Mouse (Mus musculus): Measurements from ENCODE around the gene Sash1.
A peak's percentile ranks its signal among the peaks of the same experiment; 100 is the strongest.

Gene Sash1

GRCm38 (mm10) chr10:8851625-8852024, 34.2 kb downstream of the Sash1 start:
- no peak for DNase-seq (ENCODE audit: low spot score)

- no peak for DNase-seq (ENCODE audit: low spot score)
Measured at GRCm38 (mm10) chr10:8847974-8848373, 37.9 kb downstream of the Sash1 start.

- DNase-seq (ENCODE audit: low spot score) = no peak
Measured at GRCm38 (mm10) chr10:8846258-8846657, 39.6 kb downstream of the Sash1 start.

GRCm38 (mm10) chr10:8845230-8845770, 40.6 kb downstream of the Sash1 start:
- no peak for DNase-seq (ENCODE audit: low spot score)

GRCm38 (mm10) chr10:8839956-8840355, 45.9 kb downstream of the Sash1 start:
- DNase-seq (ENCODE audit: low spot score) = no peak

- DNase-seq (ENCODE audit: low spot score) = no peak
Measured at GRCm38 (mm10) chr10:8833816-8834464, 51.9 kb downstream of the Sash1 start.

- DNase-seq (ENCODE audit: low spot score) = no peak
Measured at GRCm38 (mm10) chr10:8826303-8826702, 59.6 kb downstream of the Sash1 start.

- no peak for DNase-seq (ENCODE audit: low spot score)
Measured at GRCm38 (mm10) chr10:8825874-8826273, 60.0 kb downstream of the Sash1 start.

GRCm38 (mm10) chr10:8818066-8818465, 67.8 kb downstream of the Sash1 start:
- no peak for DNase-seq (ENCODE audit: low spot score)

GRCm38 (mm10) chr10:8813984-8814578, 71.8 kb downstream of the Sash1 start:
- no peak for DNase-seq (ENCODE audit: low spot score)

GRCm38 (mm10) chr10:8813259-8813658, 72.6 kb downstream of the Sash1 start:
- DNase-seq (ENCODE audit: low spot score) = no peak

GRCm38 (mm10) chr10:8812807-8813206, 73.1 kb downstream of the Sash1 start:
- DNase-seq (ENCODE audit: low spot score) = no peak

- no peak for DNase-seq (ENCODE audit: low spot score)
Measured at GRCm38 (mm10) chr10:8811261-8812039, 74.4 kb downstream of the Sash1 start.

- DNase-seq (ENCODE audit: low spot score) = no peak
Measured at GRCm38 (mm10) chr10:8810496-8810895, 75.4 kb downstream of the Sash1 start.

- DNase-seq (ENCODE audit: low spot score) = no peak
Measured at GRCm38 (mm10) chr10:8808383-8808782, 77.5 kb downstream of the Sash1 start.

- no peak for DNase-seq (ENCODE audit: low spot score)
Measured at GRCm38 (mm10) chr10:8807581-8807980, 78.3 kb downstream of the Sash1 start.

- DNase-seq (ENCODE audit: low spot score) = no peak
Measured at GRCm38 (mm10) chr10:8805402-8805801, 80.5 kb downstream of the Sash1 start.

GRCm38 (mm10) chr10:8804292-8804691, 81.6 kb downstream of the Sash1 start:
- no peak for DNase-seq (ENCODE audit: low spot score)

- no peak for DNase-seq (ENCODE audit: low spot score)
Measured at GRCm38 (mm10) chr10:8801719-8802347, 84.0 kb downstream of the Sash1 start.

- DNase-seq (ENCODE audit: low spot score) = no peak
Measured at GRCm38 (mm10) chr10:8801139-8801613, 84.7 kb downstream of the Sash1 start.

GRCm38 (mm10) chr10:8797826-8798225, 88.0 kb downstream of the Sash1 start:
- DNase-seq (ENCODE audit: low spot score) = no peak

- DNase-seq (ENCODE audit: low spot score) = peak; percentile 44
Measured at GRCm38 (mm10) chr10:8795336-8795735, 90.5 kb downstream of the Sash1 start.

Measured in ovary, postnatal 10 days (tissue).